Mouse (Mus musculus): Measurements from ENCODE around the gene Tcf7. TPM values are rescaled to one million over a fixed set of nuclear protein-coding genes. Genes with fewer than 3 reads are reported as not detected.

The Tcf7 gene
- polyA plus RNA-seq, 1 experiment from 2014 or later: 4.7 TPM

DNA sequence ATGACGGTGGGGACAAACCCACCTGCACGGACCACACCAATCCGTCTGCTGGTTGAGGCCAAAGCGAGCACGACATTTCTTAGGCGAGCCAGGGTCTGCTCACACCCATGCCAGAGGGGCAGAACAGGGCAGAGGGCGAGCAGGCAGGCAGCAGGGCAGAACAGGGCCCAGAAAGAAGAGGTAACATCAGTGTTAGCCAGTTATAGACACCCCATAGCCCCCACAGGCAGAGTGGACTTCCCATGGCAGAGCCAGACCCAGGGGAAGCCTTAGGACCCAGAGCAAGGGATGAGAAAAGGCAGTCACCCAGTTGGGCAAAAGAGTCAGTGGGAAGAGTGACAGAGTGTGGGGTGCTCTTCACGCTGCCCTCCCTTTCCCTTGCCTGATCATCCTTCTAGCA is 27.7 kb downstream of the Tcf7 start:
- no peak overlapping the region for H3K4me3 ChIP-seq
- H3K36me3 ChIP-seq: peaks cover 9% of the 10 kb centered on the region; the same call in 1 of the 2 replicates
- no peaks in the 10 kb centered on the region for H3K9me3 ChIP-seq
- no peak overlapping the region for H3K9ac ChIP-seq
- ATAC-seq (ENCODE audit: low FRiP score): no peak
- H3K27me3 ChIP-seq: no peaks in the 10 kb centered on the region
- no peaks in the 10 kb centered on the region for H3K4me1 ChIP-seq (replicated peaks)
- no peak overlapping the region for H3K4me2 ChIP-seq
- H3K27ac ChIP-seq: no peak overlapping the region
- 87% methylated on average over 8 of the region's 8 CpGs for WGBS

DNA sequence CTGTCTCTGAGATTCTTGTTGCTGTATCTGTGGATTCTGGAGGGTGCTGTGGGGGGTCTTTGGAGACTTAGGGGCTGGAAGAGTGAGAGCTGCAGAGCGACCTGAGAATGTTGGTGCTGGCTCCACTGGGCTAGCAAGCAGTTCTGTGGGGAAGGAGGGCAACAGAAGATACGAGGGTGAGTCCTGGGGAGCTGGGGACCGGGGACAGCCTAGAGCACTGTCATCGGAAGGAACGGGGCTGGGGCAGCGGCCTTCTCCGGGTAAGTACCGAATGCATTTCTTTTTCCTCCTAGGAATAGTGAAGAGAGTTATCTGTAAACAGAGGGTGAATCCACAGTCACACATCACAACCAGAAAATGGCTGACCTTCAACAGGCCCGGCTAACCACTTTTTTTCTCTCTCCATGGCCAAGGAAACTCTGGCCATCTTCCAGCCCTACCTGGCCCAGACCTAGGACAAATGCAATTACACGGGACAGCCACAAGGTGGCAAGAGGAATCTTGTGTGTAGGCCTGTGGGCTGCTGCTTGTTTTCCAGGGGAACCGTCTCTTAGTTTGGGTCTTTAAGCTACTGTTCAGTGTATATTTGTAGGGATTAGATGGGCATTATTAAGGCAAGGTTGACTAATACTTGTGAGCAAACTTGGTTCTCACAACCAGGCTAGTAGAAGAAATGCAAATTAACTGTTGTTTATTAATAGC is 29.0 kb downstream of the Tcf7 start:
- ATAC-seq (ENCODE audit: low FRiP score): peak; percentile 80
- Histone ChIP-seq H3K9me3 (no peaks in the 10 kb centered on the region), H3K4me1 (replicated peaks) (no peaks in the 10 kb centered on the region), H3K4me2 (no peak overlapping the region), H3K36me3 (peaks cover 20% of the 10 kb centered on the region), H3K9ac (no peak overlapping the region), H3K27ac (no peak overlapping the region), H3K27me3 (no peaks in the 10 kb centered on the region), H3K4me3 (no peak overlapping the region)
- WGBS: 68% methylated on average over 11 of the region's 11 CpGs

DNA sequence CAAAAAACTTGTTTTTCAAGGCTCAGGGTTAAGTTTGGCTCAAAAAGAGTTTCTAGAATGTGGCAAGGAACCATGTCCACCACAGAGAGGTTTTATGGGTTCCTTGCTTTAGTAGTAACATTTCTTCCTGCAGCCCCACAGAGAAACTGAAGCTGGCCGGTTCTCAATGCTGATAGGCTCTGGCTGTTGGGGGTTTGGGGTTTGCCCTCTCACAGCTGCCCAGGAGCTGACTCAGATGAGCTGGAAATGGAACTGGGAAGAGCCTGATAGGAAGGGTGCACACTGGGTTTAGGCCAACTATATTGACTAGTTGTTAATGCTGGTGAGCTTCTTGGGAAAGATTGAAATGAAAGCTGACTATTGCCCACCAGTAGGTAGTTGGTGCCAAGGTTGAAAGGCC is 30.1 kb downstream of the Tcf7 start:
- Histone ChIP-seq H3K9me3 (no peaks in the 10 kb centered on the region), H3K36me3 (peaks cover 24% of the 10 kb centered on the region), H3K9ac (no peak overlapping the region), H3K4me3 (no peak overlapping the region), H3K4me2 (no peak overlapping the region), H3K27ac (no peak overlapping the region), H3K27me3 (no peaks in the 10 kb centered on the region), H3K4me1 (replicated peaks) (no peaks in the 10 kb centered on the region)
- 73% methylated on average over 1 of the region's 1 CpGs for WGBS
- ATAC-seq (ENCODE audit: low FRiP score): no peak

DNA sequence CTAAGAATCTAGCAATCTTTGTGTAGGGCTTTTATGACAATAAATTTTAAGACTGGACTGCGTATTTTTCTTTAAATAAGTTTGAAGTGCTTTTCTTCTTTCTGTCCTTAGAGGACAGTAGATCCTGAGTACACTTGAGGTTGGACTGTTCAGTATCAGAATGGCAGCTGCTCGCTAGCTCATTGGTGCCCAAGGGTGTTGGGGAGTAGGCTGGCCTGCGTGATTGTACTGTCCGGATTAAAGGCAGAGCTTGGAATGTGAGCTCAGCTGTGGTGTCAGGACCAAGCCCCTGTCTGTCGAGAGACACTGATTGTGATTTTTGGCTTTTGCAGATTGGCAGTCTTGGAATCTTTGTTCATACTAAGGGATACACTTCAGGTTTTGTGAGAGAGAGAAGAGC is 31.0 kb downstream of the Tcf7 start:
- Histone ChIP-seq H3K4me2 (no peak overlapping the region), H3K9ac (no peak overlapping the region), H3K36me3 (peaks cover 29% of the 10 kb centered on the region), H3K4me1 (replicated peaks) (no peaks in the 10 kb centered on the region), H3K27me3 (no peaks in the 10 kb centered on the region), H3K4me3 (no peak overlapping the region), H3K27ac (no peak overlapping the region), H3K9me3 (no peaks in the 10 kb centered on the region)
- whole genome bisulfite sequencing: 85% methylated on average over 5 of the region's 5 CpGs
- no peak for ATAC-seq (ENCODE audit: low FRiP score)

DNA sequence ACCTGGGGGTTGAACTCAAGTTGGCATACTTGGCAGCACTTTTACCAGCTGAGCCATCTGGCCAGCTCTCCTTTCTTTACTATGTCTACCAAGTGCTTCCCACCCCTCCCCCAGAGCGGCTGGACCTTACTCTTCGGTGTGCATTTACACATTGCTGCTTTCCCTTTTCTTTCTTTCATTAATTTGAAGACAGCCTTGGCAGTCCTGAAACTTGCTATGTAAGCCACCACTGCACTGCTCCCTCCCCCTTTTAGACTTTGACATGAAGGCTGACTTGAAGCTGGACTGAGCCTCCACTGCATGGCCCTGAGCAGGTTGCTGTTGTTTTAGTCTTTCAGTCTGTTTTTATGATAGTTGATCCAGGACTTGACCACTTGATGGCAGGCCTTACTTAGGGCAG is 33.4 kb downstream of the Tcf7 start:
- H3K36me3 ChIP-seq: peaks cover 46% of the 10 kb centered on the region
- ATAC-seq (ENCODE audit: low FRiP score): no peak
- WGBS: 86% methylated on average over 2 of the region's 2 CpGs
- no peaks in the 10 kb centered on the region for H3K4me1 ChIP-seq (replicated peaks)
- H3K27me3 ChIP-seq: no peaks in the 10 kb centered on the region
- H3K4me2 ChIP-seq: no peak overlapping the region
- H3K9me3 ChIP-seq: no peaks in the 10 kb centered on the region
- H3K4me3 ChIP-seq: no peak overlapping the region
- no peak overlapping the region for H3K27ac ChIP-seq
- H3K9ac ChIP-seq: no peak overlapping the region

DNA sequence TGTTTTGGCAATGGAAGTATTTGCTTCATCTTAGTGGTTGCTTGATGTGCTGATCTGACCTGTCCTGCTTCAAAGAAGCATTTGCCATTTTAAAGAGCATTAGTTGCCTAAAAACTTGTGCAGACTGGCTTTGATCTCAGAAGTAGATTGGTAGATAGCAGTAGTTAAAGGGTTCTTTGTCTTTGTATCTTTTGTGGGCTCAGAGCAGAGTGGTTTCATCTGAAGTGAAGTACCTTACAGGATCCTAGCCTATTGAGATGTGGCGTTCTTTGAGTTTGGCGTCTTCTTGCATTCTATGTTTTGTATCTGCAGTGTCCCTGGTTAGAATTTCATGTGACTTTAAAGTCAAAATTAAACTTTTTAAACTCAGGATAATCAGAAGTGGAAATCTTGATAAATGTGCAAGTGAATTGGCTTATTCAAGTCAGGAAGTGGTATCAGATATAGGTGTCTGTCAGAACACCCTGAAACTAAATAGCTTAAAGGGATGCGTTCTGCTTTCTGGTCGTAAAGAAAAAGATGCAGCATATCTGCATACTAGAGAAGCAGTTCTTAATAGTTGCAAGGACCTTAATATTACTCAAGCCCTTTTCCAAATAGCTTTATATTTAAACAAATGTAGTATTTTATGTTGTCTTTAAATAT is 41.8 kb downstream of the Tcf7 start:
- Histone ChIP-seq H3K4me1 (replicated peaks) (no peaks in the 10 kb centered on the region), H3K9ac (no peak overlapping the region), H3K4me2 (no peak overlapping the region), H3K36me3 (peaks cover 68% of the 10 kb centered on the region), H3K9me3 (no peaks in the 10 kb centered on the region), H3K27ac (no peak overlapping the region), H3K27me3 (no peaks in the 10 kb centered on the region), H3K4me3 (no peak overlapping the region)
- WGBS: 90% methylated on average over 4 of the region's 4 CpGs
- no peak for ATAC-seq (ENCODE audit: low FRiP score)

DNA sequence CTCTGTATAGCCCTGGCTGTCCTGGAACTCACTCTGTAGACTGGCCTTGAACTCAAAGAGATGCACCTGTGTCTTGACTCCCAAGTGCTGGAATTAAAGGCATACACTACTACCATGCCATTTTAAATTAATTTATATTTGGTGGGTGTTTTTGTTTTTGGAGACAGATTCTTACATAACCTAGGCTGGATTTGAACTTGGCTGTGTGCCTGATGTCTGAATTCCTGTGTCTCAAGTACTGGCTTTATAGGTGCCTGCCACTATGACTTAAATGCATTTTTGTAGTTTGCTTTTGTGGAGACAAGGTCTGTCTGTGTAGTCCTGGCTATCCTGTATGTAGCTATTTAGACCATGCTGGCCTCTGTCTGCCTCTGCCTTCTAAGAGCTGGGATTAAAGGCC is 48.3 kb downstream of the Tcf7 start:
- no peak overlapping the region for H3K9ac ChIP-seq
- no peaks in the 10 kb centered on the region for H3K27me3 ChIP-seq
- H3K4me2 ChIP-seq: 0 out of 2 replicates have a peak overlapping the region, but pooled peaks have one; percentile 15
- no peak overlapping the region for H3K4me3 ChIP-seq
- no peak overlapping the region for H3K27ac ChIP-seq
- H3K4me1 ChIP-seq (replicated peaks): peaks cover 26% of the 10 kb centered on the region
- H3K9me3 ChIP-seq: no peaks in the 10 kb centered on the region
- no peak for ATAC-seq (ENCODE audit: low FRiP score)
- peaks cover 24% of the 10 kb centered on the region for H3K36me3 ChIP-seq

DNA sequence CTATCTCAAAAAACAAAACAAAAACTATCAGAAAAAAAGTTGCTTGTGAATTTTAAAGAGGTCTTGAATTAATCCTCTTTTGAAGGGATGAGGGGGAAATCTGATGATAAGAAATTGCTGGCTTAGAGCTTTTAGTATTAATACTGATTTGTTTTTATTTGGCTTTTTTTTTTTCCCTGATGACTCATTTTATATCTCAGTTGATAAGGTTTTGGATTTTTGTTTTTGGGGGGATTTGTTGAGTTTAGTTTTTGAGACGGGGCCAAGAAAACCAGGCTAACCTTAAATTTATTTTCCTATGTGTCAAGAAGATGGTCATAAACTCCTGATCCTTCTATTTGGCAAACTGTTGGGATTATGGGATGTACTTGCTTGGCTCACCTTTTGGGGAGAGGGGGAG is 48.9 kb downstream of the Tcf7 start:
- 100% methylated on average over 1 of the region's 1 CpGs for WGBS
- peaks cover 26% of the 10 kb centered on the region for H3K4me1 ChIP-seq (replicated peaks)
- no peaks in the 10 kb centered on the region for H3K9me3 ChIP-seq
- H3K4me2 ChIP-seq: peak overlapping the region; percentile 72
- ATAC-seq (ENCODE audit: low FRiP score): no peak
- H3K27ac ChIP-seq: no peak overlapping the region
- H3K36me3 ChIP-seq: peaks cover 18% of the 10 kb centered on the region
- peak overlapping the region; percentile 98; the same call in 1 of the 2 replicates for H3K4me3 ChIP-seq
- H3K9ac ChIP-seq: peak overlapping the region; percentile 43; the same call in 1 of the 2 replicates
- no peaks in the 10 kb centered on the region for H3K27me3 ChIP-seq

DNA sequence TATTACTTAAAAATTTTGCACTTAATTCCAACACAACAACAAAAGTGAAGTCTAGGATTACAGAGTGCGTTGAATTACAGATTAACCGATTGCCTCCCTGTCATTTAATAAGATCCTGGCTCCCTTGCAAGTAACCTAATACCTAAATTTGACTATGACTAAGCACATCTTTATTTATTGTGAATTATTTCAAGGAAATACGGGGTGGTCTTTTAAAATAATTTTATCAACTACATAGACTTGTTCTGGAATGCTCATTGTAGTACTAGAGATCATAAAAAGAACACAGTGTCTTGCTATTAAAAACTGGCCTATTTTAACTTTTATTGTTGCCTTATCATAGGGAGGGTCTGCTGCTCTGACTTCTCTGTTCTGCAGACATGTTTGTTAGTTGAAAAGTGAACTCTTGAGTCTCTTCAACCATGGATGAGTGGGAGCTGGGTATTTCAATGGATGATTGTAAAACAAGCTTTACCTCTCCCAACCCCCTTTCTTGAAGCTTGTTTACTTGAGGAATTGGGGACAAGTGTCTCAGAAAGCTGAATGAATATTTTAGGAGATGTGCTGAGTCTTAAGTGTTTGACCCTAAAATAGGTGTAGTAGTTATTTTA is 49.7 kb downstream of the Tcf7 start:
- ATAC-seq (ENCODE audit: low FRiP score): no peak
- 43% methylated on average over 3 of the region's 3 CpGs for WGBS
- Histone ChIP-seq H3K9me3 (no peaks in the 10 kb centered on the region), H3K36me3 (peaks cover 12% of the 10 kb centered on the region), H3K9ac (peak overlapping the region; percentile 99), H3K4me2 (peak overlapping the region; percentile 72), H3K4me3 (peak overlapping the region; percentile 98), H3K27ac (no peak overlapping the region), H3K27me3 (no peaks in the 10 kb centered on the region), H3K4me1 (replicated peaks) (peaks cover 26% of the 10 kb centered on the region)

DNA sequence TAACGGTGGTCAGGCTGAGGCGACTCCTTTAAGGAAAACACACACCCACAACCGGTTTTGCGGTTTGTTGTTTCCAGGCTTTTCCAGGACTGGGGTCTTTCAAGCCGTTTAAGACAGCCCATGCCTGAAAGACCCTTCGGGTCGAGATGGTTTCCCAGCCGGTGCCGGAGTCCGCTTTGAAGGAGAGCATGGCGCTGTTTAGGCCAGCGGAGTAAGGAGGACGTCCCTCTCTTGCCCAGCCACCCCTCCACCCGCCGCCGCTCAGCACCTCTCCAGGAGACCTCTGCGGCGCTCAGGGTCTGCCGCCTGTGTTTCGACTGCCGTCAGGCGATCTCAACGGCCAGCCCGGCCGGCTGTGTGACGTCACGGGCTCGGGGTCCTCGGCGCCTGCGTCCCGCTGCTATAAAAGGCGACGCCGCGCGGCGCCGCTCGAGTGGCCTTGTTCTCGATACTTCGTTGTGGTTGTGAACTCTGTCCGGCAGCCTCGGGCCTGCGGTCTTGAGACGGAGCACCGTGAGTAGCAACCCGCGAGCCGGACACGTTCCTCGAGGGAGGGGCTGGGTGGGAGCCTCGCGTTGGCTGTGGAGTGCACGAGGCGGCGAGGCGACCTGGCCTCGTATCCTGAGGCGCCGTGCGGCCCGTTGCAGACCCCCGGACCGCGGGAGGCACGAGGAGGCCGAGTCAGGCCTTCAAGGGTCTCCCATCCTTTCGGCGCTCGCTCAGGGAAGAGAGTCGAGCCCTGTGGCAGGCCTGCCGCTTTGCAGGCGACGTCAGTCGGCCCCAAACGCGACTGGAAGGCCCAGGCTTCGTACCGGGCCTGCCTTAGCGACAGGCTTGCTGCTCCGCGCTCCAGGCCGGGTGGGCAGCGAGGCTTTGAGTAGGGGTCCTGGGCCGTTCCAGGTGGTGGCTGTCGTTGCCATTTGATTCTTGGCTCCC is 50.9 kb downstream of the Tcf7 start, which contains the start of gene Skp1a:
TSS of gene Skp1a (plus strand) at position 390 of the 936 bp plus-strand sequence.
- peak within 1 kb of the TSS; percentile 99 for H3K9ac ChIP-seq
- H3K4me2 ChIP-seq: peak within 1 kb of the TSS; percentile 72
- H3K27ac ChIP-seq: peak within 1 kb of the TSS; percentile 99
- no peaks in the 10 kb centered on the region for H3K9me3 ChIP-seq
- H3K4me3 ChIP-seq: peak within 1 kb of the TSS; percentile 98
- H3K27me3 ChIP-seq: no peaks in the 10 kb centered on the region
- no peaks in the 10 kb centered on the region; the same call in 1 of the 2 replicates for H3K36me3 ChIP-seq
- H3K4me1 ChIP-seq (replicated peaks): peaks cover 26% of the 10 kb centered on the region
- under 1% methylated on average over 87 of the region's 87 CpGs for WGBS
- ATAC-seq (ENCODE audit: low FRiP score): peak; percentile 87

DNA sequence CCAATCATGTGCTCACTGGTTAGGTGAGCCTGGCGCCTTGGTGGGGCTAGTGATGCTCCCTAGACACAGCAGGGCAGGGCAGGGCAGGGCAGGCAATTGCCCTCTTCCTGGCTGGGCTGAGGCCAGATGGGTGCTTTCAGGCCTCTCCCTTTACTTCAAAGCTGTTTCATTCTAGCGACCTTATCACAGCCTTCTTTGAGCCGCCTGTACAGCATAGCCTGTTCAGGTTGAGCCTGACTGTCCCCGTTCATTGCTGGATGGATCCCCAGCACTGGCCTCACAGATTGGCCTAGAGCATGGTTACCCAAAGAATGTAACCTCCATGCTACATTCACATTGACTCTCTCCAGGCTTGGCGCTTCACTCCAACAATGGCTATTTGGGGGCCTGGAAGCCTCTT is 52.1 kb downstream of the Tcf7 start:
- peak overlapping the region; percentile 64 for H3K4me2 ChIP-seq
- peak overlapping the region; percentile 99 for H3K9ac ChIP-seq
- H3K36me3 ChIP-seq: no peaks in the 10 kb centered on the region; the same call in 1 of the 2 replicates
- ATAC-seq (ENCODE audit: low FRiP score): no peak
- 70% methylated on average over 5 of the region's 5 CpGs for WGBS
- peak overlapping the region; percentile 98 for H3K4me3 ChIP-seq
- peaks cover 26% of the 10 kb centered on the region for H3K4me1 ChIP-seq (replicated peaks)
- no peaks in the 10 kb centered on the region for H3K27me3 ChIP-seq
- peak overlapping the region; percentile 99 for H3K27ac ChIP-seq
- H3K9me3 ChIP-seq: no peaks in the 10 kb centered on the region

All from hindbrain, embryonic 13.5 days (tissue).